Mouse (Mus musculus): Measurements from ENCODE around the gene Rfc5. TPM values are rescaled to one million over a fixed set of nuclear protein-coding genes. Genes with fewer than 3 reads are reported as not detected.
A peak's percentile ranks its signal among the peaks of the same experiment; 100 is the strongest.

The Rfc5 gene
- polyA plus RNA-seq, 1 experiment, result 9.1 TPM

- WGBS, result 84% methylated on average over 6 of the region's 6 CpGs
- Histone ChIP-seq H3K4me3 (replicated peaks; ENCODE audit: extremely low read depth, low read depth, low read length) (no peak overlapping the region), H3K4me1 (ENCODE audit: control insufficient read depth, insufficient read depth, low read length) (no peaks in the 10 kb centered on the region)
- TF ChIP-seq CTCF (IDR thresholded peaks at IDR 0.05; ENCODE audit: insufficient read depth, low read length) (no peak), POLR2A (IDR thresholded peaks at IDR 0.05; ENCODE audit: borderline replicate concordance, extremely low read depth, low read depth, low read length) (no peak)
- DNase-seq, result no peak
Measured at GRCm38 (mm10) chr5:117340081-117340480, 48.8 kb downstream of the Rfc5 start.

GRCm38 (mm10) chr5:117338503-117338902, 50.3 kb downstream of the Rfc5 start:
- no peak overlapping the region for H3K4me3 ChIP-seq (replicated peaks; ENCODE audit: extremely low read depth, low read depth, low read length)
- DNase-seq, result no peak
- 83% methylated on average over 8 of the region's 8 CpGs for WGBS
- H3K4me1 ChIP-seq (ENCODE audit: control insufficient read depth, insufficient read depth, low read length), result no peaks in the 10 kb centered on the region
- TF ChIP-seq POLR2A (IDR thresholded peaks at IDR 0.05; ENCODE audit: borderline replicate concordance, extremely low read depth, low read depth, low read length), result no peak
- TF ChIP-seq CTCF (IDR thresholded peaks at IDR 0.05; ENCODE audit: insufficient read depth, low read length), result no peak

- Histone ChIP-seq H3K4me3 (replicated peaks; ENCODE audit: extremely low read depth, low read depth, low read length) (no peak overlapping the region), H3K4me1 (ENCODE audit: control insufficient read depth, insufficient read depth, low read length) (no peaks in the 10 kb centered on the region)
- WGBS, result 84% methylated on average over 10 of the region's 10 CpGs
- TF ChIP-seq POLR2A (IDR thresholded peaks at IDR 0.05; ENCODE audit: borderline replicate concordance, extremely low read depth, low read depth, low read length) (no peak), CTCF (IDR thresholded peaks at IDR 0.05; ENCODE audit: insufficient read depth, low read length) (no peak)
- DNase-seq, result no peak
Measured at GRCm38 (mm10) chr5:117337999-117338398, 50.8 kb downstream of the Rfc5 start.

GRCm38 (mm10) chr5:117330457-117330856, 58.4 kb downstream of the Rfc5 start:
- peak; percentile 34 for DNase-seq
- WGBS, result 71% methylated on average over 7 of the region's 7 CpGs

More at GRCm38 (mm10) chr5:117330457-117330856, 58.4 kb downstream of the Rfc5 start:
- no peaks in the 10 kb centered on the region for H3K4me1 ChIP-seq (ENCODE audit: control insufficient read depth, insufficient read depth, low read length)
- no peak overlapping the region for H3K4me3 ChIP-seq (replicated peaks; ENCODE audit: extremely low read depth, low read depth, low read length)
- TF ChIP-seq CTCF (IDR thresholded peaks at IDR 0.05; ENCODE audit: insufficient read depth, low read length) (no peak), POLR2A (IDR thresholded peaks at IDR 0.05; ENCODE audit: borderline replicate concordance, extremely low read depth, low read depth, low read length) (no peak)

Other genes with a start within 250 kb of the Rfc5 start
- gene Pebp1, start 101.4 kb downstream of the Rfc5 start, polyA plus RNA-seq (2012; rRNA removed), result 273 and 368 TPM in 2 replicates
- gene Vsig10, start 70.0 kb downstream of the Rfc5 start, polyA plus RNA-seq (2012; rRNA removed), result 28.9 and 31.5 TPM in 2 replicates
- 83.6 and 151 TPM in 2 replicates for gene Wsb2, start 31.7 kb downstream of the Rfc5 start, polyA plus RNA-seq (2012; rRNA removed)
- gene Ksr2, start 25.0 kb upstream of the Rfc5 start, polyA plus RNA-seq (2012; rRNA removed), result 0.02 and 0.06 TPM in 2 replicates

All from lung, adult 2 months (tissue).